Mouse (Mus musculus): ENCODE data around the gene Insr.
"Not testable (repeated sequence)": the region's sequence is repeated elsewhere in the genome, so short reads cannot be mapped to it uniquely, and the experiment has no call there.

Gene Insr

DNA sequence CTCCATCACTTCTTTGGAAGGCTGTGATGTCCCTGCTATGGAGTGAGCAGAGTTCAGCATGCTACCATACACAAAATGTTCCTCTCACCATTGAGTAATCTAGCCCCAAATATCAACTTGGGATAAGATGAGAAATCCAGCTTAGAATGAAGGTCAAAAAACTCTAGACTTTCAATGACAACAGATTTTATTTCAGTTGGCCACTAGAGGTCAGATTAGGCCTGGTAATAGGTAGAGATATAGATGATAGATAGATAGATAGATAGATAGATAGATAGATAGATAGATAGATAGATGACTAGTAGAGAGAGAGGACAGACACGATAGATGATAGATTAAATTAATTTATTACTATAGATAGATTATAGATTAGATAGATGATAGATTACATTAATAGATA is 99.5 kb downstream of the Insr start:
- DNase-seq: peak; percentile 52

DNA sequence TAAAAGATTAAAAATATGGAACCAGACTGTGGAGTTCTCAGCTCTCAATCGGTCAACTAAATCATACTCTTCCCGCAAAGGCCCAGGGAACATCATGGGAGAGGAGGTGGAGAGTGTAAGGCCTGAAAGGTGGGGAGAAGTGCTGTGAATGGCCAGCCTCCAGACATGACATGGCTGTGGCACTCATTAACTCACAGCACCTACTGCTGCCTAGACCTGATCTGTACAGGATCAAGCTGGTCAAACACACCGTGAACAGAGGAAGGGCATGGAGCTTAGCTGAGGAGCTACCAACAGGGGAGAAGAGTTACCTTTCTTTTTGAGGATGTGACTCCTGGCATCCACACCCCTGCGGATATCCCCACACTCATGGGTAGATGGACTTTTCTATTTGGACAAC is 102.0 kb downstream of the Insr start:
- DNase-seq: no peak

DNA sequence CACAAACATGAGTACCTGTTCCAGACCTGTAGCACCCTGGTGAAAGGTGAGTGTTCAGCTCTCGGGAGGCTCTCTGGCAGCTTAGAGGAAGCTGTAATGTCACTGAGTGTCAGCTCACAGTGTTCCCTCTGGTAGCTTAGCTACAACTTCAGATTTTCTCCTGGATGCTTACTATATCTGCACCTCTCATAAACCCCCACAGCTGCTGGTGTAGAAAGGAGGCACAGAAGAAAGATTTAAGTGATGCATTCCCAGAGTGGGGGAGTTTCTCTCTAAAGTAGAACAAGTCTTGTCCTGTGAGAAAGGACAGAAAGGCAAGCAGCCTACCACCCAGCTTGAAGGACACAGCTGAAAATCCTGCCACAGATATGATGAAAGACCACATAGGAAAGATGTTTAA is 107.2 kb downstream of the Insr start:
- DNase-seq: no peak

DNA sequence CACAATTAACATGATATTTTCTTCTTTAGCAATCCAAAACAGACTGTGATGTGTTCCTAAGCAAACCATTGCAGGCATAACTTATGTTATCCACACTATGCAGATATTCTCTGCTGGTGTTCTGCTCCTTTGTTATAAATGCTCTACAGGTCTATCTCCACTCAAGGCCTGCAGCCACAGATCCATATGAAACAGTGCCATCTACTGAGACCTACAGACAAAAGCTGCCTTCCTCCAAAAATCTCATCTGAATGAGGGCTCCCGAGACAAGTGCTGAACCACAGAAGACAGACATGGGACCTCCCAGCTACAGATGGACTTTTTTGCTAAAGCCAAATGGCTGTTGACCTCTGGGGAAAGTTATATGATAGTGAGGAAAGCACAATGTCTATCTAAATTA is 132.9 kb downstream of the Insr start:
- no peak for DNase-seq

DNA sequence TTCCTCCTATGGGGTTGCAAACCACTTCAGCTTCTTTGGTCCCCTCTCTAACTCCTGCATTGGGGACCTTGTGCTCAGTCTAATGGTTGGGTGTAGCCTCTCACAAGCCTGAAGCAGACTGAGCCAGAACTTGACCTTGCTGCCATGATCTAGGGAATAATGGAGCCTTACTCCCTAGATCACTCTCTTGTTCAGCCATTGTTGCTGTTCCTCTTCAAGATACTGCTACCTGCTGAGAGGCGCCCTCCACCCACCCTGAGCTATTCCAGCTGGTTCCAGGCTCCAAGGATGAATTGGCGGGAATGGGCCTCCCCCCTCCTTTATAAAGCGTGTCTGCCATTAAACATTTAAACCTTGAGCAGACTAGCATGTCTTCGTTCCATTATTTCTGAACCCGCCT is 179.0 kb downstream of the Insr start:
- not testable (repeated sequence) for DNase-seq

Data from lung, postnatal 36 days (tissue).